Mouse (Mus musculus) kidney, adult 2 months (tissue): ENCODE data around the gene Gtf2i.

ENCODE experiments used
- CTCF ChIP-seq: fragments of 200-500 bp; conservative IDR thresholded peaks from 2 replicates; pipeline ENCODE4 v1.5.1; 2011; ENCODE audit warnings: low read depth, mild to moderate bottlenecking, control low read depth, low read length, moderate library complexity, mixed read lengths; ENCODE audit not compliant: insufficient read depth, insufficient read length
- POLR2A ChIP-seq: fragments of 200-500 bp; IDR thresholded peaks from one replicate; pipeline ENCODE4 v1.6.1; 2011; ENCODE audit warnings: low read depth, low read length, control low read depth

- no peak for TF ChIP-seq CTCF
- no peak for TF ChIP-seq POLR2A
Observed at GRCm38 (mm10) chr5:134232111-134232510, 82.4 kb downstream of the Gtf2i start.
